Mouse (Mus musculus) embryonic fibroblast, embryonic 13.5 days (primary cell): ENCODE data around the gene Efl1. TPM values are rescaled to one million over a fixed set of nuclear protein-coding genes. Genes with fewer than 3 reads are reported as not detected.
"Not testable (repeated sequence)": the region's sequence is repeated elsewhere in the genome, so short reads cannot be mapped to it uniquely, and the experiment has no call there.

Source experiments
- H3K27ac ChIP-seq: 2 replicates; pipeline ENCODE4 v1.5.1; 2012; ENCODE audit warnings: low read length, control low read depth, inconsistent platforms; ENCODE audit not compliant: insufficient read depth
- H3K4me1 ChIP-seq: 2 replicates; pipeline ENCODE4 v1.6.1; 2011; ENCODE audit warnings: low read length; ENCODE audit not compliant: control insufficient read depth, insufficient read depth
- H3K4me3 ChIP-seq: 2 replicates; pipeline ENCODE4 v1.5.1; 2011; ENCODE audit warnings: mild to moderate bottlenecking, control low read depth, low read length; ENCODE audit not compliant: insufficient read depth
- CTCF ChIP-seq: IDR thresholded peaks from 2 replicates; pipeline ENCODE4 v1.5.1; 2011; ENCODE audit warnings: mild to moderate bottlenecking, control low read depth, low read length, moderate library complexity, borderline replicate concordance; ENCODE audit not compliant: insufficient read depth
- POLR2A ChIP-seq: IDR thresholded peaks from 2 replicates; pipeline ENCODE4 v1.6.1; 2011; ENCODE audit warnings: low read depth, mild to moderate bottlenecking, control low read depth, low read length, moderate library complexity
- polyA plus RNA-seq: library from polyadenylated mRNA; stranded (reverse); fragments of >200 nt; gene quantifications from 2 replicates; pipeline ENCODE4 v1.2.4, GENCODE M21; 2011; ENCODE audit warnings: low read depth; ENCODE audit not compliant: missing spikeins, insufficient read length

Efl1 gene
- polyA plus RNA-seq, 1 experiment, result 24.0 TPM

GRCm38 (mm10) chr7:82719740-82720139 lies 71.3 kb downstream of the Efl1 start:
- peaks cover 5% of the 10 kb centered on the region; the same call in 1 of the 2 replicates for H3K4me1 ChIP-seq
- no peak overlapping the region for H3K4me3 ChIP-seq
- TF ChIP-seq POLR2A (no peak), CTCF (no peak)
- no peak overlapping the region for H3K27ac ChIP-seq

GRCm38 (mm10) chr7:82720501-82720900 lies 72.1 kb downstream of the Efl1 start:
- H3K27ac ChIP-seq, result no peak overlapping the region
- H3K4me1 ChIP-seq, result peaks cover 5% of the 10 kb centered on the region; the same call in 1 of the 2 replicates
- TF ChIP-seq POLR2A (no peak), CTCF (no peak)
- no peak overlapping the region for H3K4me3 ChIP-seq

- peaks cover 5% of the 10 kb centered on the region; the same call in 1 of the 2 replicates for H3K4me1 ChIP-seq
- H3K27ac ChIP-seq, result no peak overlapping the region
- TF ChIP-seq POLR2A, result no peak
- H3K4me3 ChIP-seq, result no peak overlapping the region
These were observed 72.5 kb downstream of the Efl1 start for GRCm38 (mm10) chr7:82720906-82721305.

GRCm38 (mm10) chr7:82722486-82723123 lies 74.2 kb downstream of the Efl1 start:
- H3K4me3 ChIP-seq, result no peak overlapping the region
- H3K4me1 ChIP-seq, result no peaks in the 10 kb centered on the region
- TF ChIP-seq POLR2A (no peak), CTCF (no peak)
- H3K27ac ChIP-seq, result no peak overlapping the region

- TF ChIP-seq POLR2A (no peak), CTCF (no peak)
- H3K27ac ChIP-seq, result no peak overlapping the region
- no peak overlapping the region for H3K4me3 ChIP-seq
- H3K4me1 ChIP-seq, result no peaks in the 10 kb centered on the region
These were observed 74.9 kb downstream of the Efl1 start for GRCm38 (mm10) chr7:82723151-82723871.

GRCm38 (mm10) chr7:82724491-82724890 lies 76.1 kb downstream of the Efl1 start:
- no peak overlapping the region for H3K27ac ChIP-seq
- no peak overlapping the region for H3K4me3 ChIP-seq
- TF ChIP-seq CTCF, result no peak
- no peak for TF ChIP-seq POLR2A
- H3K4me1 ChIP-seq, result no peaks in the 10 kb centered on the region

GRCm38 (mm10) chr7:82725006-82725636 lies 76.7 kb downstream of the Efl1 start:
- Histone ChIP-seq H3K4me3 (no peak overlapping the region), H3K27ac (no peak overlapping the region), H3K4me1 (no peaks in the 10 kb centered on the region)
- TF ChIP-seq CTCF (no peak), POLR2A (no peak)

- Histone ChIP-seq H3K4me1 (no peaks in the 10 kb centered on the region), H3K27ac (no peak overlapping the region), H3K4me3 (no peak overlapping the region)
- no peak for TF ChIP-seq POLR2A
- no peak for TF ChIP-seq CTCF
These were observed 77.5 kb downstream of the Efl1 start for GRCm38 (mm10) chr7:82725741-82726450.

- H3K27ac ChIP-seq, result no peak overlapping the region
- no peaks in the 10 kb centered on the region for H3K4me1 ChIP-seq
- H3K4me3 ChIP-seq, result no peak overlapping the region
- TF ChIP-seq POLR2A, result no peak
- TF ChIP-seq CTCF, result no peak
These were observed 78.7 kb downstream of the Efl1 start for GRCm38 (mm10) chr7:82727066-82727465.

- not testable (repeated sequence) for H3K27ac ChIP-seq, H3K4me1 ChIP-seq, H3K4me3 ChIP-seq
These were observed 80.6 kb downstream of the Efl1 start for GRCm38 (mm10) chr7:82729009-82729408.
